Mouse (Mus musculus) stomach, postnatal 0 days (tissue): Measurements from ENCODE around the gene Phactr1.

Source experiments
- CTCF ChIP-seq: IDR thresholded peaks from 2 replicates; pipeline ENCODE4 v1.5.1; 2016; ENCODE audit warnings: antibody characterized with exemption, low read depth, mild to moderate bottlenecking, moderate library complexity
- EP300 ChIP-seq: optimal IDR thresholded peaks from 2 replicates; pipeline ENCODE3; 2016; ENCODE audit warnings: antibody characterized with exemption

GRCm38 (mm10) chr13:43167721-43168120, 487.3 kb downstream of the Phactr1 start:
- TF ChIP-seq CTCF = no peak
- no peak for TF ChIP-seq EP300
